Mouse (Mus musculus): ENCODE data around the gene Cacna2d3. TPM values are rescaled to one million over a fixed set of nuclear protein-coding genes. Genes with fewer than 3 reads are reported as not detected.

The Cacna2d3 gene
- polyA plus RNA-seq, 1 experiment from 2014 or later = 20.4 TPM

DNA sequence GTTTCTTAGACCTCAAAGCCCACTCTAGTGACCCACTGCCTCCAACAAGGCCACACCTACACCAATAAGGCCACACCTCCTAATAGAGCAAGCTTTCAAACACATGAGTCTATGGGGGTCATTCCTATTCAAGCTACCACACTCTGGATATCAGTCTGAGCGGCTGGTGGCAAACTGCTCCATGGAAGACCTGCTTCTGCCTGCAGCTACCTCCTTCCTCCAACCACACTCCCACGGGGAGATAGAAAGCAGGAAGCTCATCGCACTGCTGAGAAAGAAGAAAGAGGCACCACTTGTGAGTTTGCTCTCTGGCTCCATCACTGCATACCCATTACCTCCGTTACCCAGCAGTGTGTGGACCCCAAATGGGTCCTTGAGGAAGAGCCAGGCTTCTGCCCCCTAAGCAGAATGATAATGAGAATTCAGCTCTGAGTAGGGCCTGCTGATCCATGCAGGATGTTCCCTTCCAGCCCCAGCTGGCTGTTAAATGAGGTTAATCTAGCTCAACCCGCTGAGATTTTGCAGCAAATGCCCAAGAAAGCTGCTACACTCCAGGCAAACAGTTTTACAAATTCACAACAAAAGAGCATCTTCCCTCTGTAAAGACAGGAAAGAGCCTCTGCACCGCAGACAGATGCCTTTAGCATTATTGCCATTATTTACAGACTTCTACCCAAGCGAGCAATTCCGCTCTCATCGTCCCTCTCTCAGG is 397.8 kb downstream of the Cacna2d3 start:
- Histone ChIP-seq H3K36me3 (ENCODE audit: control insufficient read depth, insufficient read depth, low read length) (no peaks in the 10 kb centered on the region), H3K9me3 (ENCODE audit: control insufficient read depth, low read length) (no peaks in the 10 kb centered on the region), H3K4me2 (replicated peaks; ENCODE audit: low read depth, low read length) (no peak overlapping the region), H3K27ac (ENCODE audit: low read depth, low read length) (no peak overlapping the region), H3K4me3 (ENCODE audit: low read depth, low read length) (no peak overlapping the region), H3K4me1 (replicated peaks; ENCODE audit: control insufficient read depth, insufficient read depth, low read length) (no peaks in the 10 kb centered on the region), H3K27me3 (ENCODE audit: control insufficient read depth, insufficient read depth, low read length) (no peaks in the 10 kb centered on the region), H3K9ac (ENCODE audit: low read depth, low read length) (no peak overlapping the region)
- no peak for ATAC-seq (ENCODE audit: low FRiP score)
- no peak for DNase-seq (ENCODE audit: low spot score)
- 87% methylated on average over 9 of the region's 9 CpGs for WGBS

DNA sequence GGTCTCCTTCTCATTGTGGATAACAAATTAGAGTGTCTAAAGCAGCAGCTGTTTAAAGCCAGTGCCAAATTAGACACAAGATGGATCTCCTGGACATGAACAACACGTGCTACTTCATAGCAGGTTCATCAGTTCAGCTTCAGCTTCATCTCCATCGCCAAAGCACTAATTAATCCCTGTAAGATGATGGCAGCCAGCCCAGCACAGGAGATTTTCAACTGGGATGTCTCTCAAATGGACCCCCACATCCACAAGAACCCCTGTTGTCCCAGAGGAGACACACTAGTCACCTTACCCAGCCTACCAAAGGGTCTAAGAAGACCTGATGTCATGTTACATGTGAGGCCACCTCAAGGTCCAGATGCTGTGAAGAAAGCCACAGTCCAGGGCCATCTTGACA is 408.2 kb downstream of the Cacna2d3 start:
- Histone ChIP-seq H3K4me3 (ENCODE audit: low read depth, low read length) (no peak overlapping the region), H3K9me3 (ENCODE audit: control insufficient read depth, low read length) (no peaks in the 10 kb centered on the region), H3K9ac (ENCODE audit: low read depth, low read length) (no peak overlapping the region), H3K27ac (ENCODE audit: low read depth, low read length) (no peak overlapping the region), H3K4me2 (replicated peaks; ENCODE audit: low read depth, low read length) (no peak overlapping the region), H3K36me3 (ENCODE audit: control insufficient read depth, insufficient read depth, low read length) (no peaks in the 10 kb centered on the region), H3K27me3 (ENCODE audit: control insufficient read depth, insufficient read depth, low read length) (no peaks in the 10 kb centered on the region), H3K4me1 (replicated peaks; ENCODE audit: control insufficient read depth, insufficient read depth, low read length) (no peaks in the 10 kb centered on the region)
- ATAC-seq (ENCODE audit: low FRiP score) (no peak), DNase-seq (ENCODE audit: low spot score) (no peak)
- WGBS = 82% methylated on average over 2 of the region's 2 CpGs

DNA sequence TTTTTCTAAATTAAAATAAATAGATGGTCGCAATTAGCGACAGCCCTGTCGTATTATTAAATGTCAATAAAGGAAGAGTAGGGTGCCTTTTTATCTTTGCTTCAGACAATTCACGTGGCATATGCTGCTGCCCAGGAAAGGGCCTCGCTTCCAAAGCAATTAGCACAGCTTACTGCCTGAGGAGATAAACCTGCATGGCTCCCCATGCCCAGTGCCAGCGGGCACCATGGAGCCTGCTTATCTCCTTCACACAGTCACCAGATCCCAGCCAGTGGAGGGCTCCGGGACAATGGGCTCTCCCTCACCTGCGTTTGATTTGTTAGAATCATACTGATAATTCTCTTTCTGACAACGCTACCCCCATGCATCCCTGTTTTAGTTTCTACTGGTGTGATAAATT is 416.0 kb downstream of the Cacna2d3 start:
- 90% methylated on average over 9 of the region's 9 CpGs for WGBS
- Histone ChIP-seq H3K4me2 (replicated peaks; ENCODE audit: low read depth, low read length) (no peak overlapping the region), H3K4me3 (ENCODE audit: low read depth, low read length) (no peak overlapping the region), H3K27me3 (ENCODE audit: control insufficient read depth, insufficient read depth, low read length) (no peaks in the 10 kb centered on the region), H3K27ac (ENCODE audit: low read depth, low read length) (no peak overlapping the region), H3K9me3 (ENCODE audit: control insufficient read depth, low read length) (no peaks in the 10 kb centered on the region), H3K4me1 (replicated peaks; ENCODE audit: control insufficient read depth, insufficient read depth, low read length) (no peaks in the 10 kb centered on the region), H3K9ac (ENCODE audit: low read depth, low read length) (no peak overlapping the region), H3K36me3 (ENCODE audit: control insufficient read depth, insufficient read depth, low read length) (no peaks in the 10 kb centered on the region)
- DNase-seq (ENCODE audit: low spot score) = no peak
- ATAC-seq (ENCODE audit: low FRiP score) = no peak

DNA sequence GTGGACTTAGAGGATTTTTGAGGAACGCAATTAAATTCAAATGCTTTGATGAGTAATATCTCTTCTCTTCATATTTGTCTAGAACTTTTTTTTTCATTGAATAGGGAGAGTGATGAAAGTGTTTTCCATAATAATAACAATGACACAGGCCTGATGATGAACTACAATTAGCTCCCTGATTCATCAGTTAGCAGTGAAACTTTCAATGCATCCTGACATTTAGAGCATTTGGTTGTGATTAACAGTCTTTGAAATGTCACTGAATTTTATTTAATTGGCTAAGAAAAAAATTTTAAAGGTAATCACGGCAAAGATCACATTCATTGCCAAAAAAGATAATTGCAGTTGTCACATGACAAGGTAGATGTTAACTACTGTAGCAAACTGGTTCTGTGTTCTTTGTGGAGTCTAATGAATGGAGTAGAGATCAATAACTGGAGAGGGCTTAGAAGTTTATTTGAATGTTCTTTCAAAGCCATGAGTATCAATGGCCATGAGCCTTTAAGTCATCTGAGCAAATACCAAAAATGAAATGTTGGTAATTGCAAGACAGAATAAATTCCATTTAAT is 425.4 kb downstream of the Cacna2d3 start:
- Histone ChIP-seq H3K27ac (ENCODE audit: low read depth, low read length) (no peak overlapping the region), H3K9me3 (ENCODE audit: control insufficient read depth, low read length) (no peaks in the 10 kb centered on the region), H3K4me2 (replicated peaks; ENCODE audit: low read depth, low read length) (no peak overlapping the region), H3K4me3 (ENCODE audit: low read depth, low read length) (no peak overlapping the region), H3K9ac (ENCODE audit: low read depth, low read length) (no peak overlapping the region), H3K36me3 (ENCODE audit: control insufficient read depth, insufficient read depth, low read length) (no peaks in the 10 kb centered on the region), H3K4me1 (replicated peaks; ENCODE audit: control insufficient read depth, insufficient read depth, low read length) (no peaks in the 10 kb centered on the region), H3K27me3 (ENCODE audit: control insufficient read depth, insufficient read depth, low read length) (no peaks in the 10 kb centered on the region)
- no peak for DNase-seq (ENCODE audit: low spot score)
- no peak for ATAC-seq (ENCODE audit: low FRiP score)
- WGBS = 88% methylated on average over 2 of the region's 2 CpGs

DNA sequence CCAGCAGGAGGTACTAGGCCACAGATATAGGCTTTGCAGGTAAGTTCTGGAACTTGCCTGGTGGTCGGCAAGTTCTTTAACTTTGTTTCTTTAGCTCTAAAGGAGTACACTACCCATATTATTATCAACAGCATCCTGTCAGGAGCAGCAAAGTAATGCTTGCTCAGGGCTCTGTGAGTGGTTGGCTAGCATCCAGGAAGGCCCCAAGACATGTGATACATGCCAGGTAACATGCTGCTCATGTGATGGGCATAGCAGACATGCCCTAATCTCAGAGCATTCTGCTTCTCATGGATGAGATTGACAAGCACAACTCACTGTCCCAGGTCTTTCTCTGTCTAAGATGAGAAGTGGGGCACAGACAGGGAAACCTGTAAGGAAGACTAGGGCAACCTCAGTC is 442.8 kb downstream of the Cacna2d3 start:
- H3K4me3 ChIP-seq (ENCODE audit: low read depth, low read length) = no peak overlapping the region
- no peak overlapping the region for H3K27ac ChIP-seq (ENCODE audit: low read depth, low read length)
- 95% methylated on average over 1 of the region's 1 CpGs for WGBS
- H3K36me3 ChIP-seq (ENCODE audit: control insufficient read depth, insufficient read depth, low read length) = no peaks in the 10 kb centered on the region
- no peak overlapping the region for H3K9ac ChIP-seq (ENCODE audit: low read depth, low read length)
- DNase-seq (ENCODE audit: low spot score) (no peak), ATAC-seq (ENCODE audit: low FRiP score) (no peak)
- no peaks in the 10 kb centered on the region for H3K27me3 ChIP-seq (ENCODE audit: control insufficient read depth, insufficient read depth, low read length)
- H3K4me1 ChIP-seq (replicated peaks; ENCODE audit: control insufficient read depth, insufficient read depth, low read length) = no peaks in the 10 kb centered on the region
- no peaks in the 10 kb centered on the region for H3K9me3 ChIP-seq (ENCODE audit: control insufficient read depth, low read length)
- no peak overlapping the region for H3K4me2 ChIP-seq (replicated peaks; ENCODE audit: low read depth, low read length)

DNA sequence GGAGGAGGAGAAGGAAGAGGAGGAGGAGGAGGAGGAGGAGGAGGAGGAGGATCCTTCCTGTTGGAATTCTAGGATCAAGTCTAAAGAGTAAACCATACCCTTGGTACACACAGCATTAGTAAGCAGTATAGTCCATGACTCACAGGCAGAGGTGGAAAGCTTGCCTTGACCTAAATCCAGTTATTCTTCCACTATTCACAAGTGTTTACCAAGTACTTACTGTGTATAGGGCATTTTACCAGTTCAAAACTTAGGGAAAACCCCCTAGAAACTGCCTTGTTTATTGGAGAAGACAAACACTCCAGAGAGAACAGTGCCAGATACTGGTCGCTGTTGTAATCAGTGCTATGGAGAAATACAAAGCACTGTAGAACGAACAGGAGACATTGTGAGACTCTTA is 443.3 kb downstream of the Cacna2d3 start:
- DNase-seq (ENCODE audit: low spot score) (no peak), ATAC-seq (ENCODE audit: low FRiP score) (no peak)
- H3K4me2 ChIP-seq (replicated peaks; ENCODE audit: low read depth, low read length) = no peak overlapping the region
- H3K36me3 ChIP-seq (ENCODE audit: control insufficient read depth, insufficient read depth, low read length) = no peaks in the 10 kb centered on the region
- no peak overlapping the region for H3K9ac ChIP-seq (ENCODE audit: low read depth, low read length)
- no peaks in the 10 kb centered on the region for H3K9me3 ChIP-seq (ENCODE audit: control insufficient read depth, low read length)
- WGBS = 87% methylated on average over 2 of the region's 2 CpGs
- H3K27ac ChIP-seq (ENCODE audit: low read depth, low read length) = no peak overlapping the region
- no peaks in the 10 kb centered on the region for H3K4me1 ChIP-seq (replicated peaks; ENCODE audit: control insufficient read depth, insufficient read depth, low read length)
- H3K4me3 ChIP-seq (ENCODE audit: low read depth, low read length) = no peak overlapping the region
- H3K27me3 ChIP-seq (ENCODE audit: control insufficient read depth, insufficient read depth, low read length) = no peaks in the 10 kb centered on the region

DNA sequence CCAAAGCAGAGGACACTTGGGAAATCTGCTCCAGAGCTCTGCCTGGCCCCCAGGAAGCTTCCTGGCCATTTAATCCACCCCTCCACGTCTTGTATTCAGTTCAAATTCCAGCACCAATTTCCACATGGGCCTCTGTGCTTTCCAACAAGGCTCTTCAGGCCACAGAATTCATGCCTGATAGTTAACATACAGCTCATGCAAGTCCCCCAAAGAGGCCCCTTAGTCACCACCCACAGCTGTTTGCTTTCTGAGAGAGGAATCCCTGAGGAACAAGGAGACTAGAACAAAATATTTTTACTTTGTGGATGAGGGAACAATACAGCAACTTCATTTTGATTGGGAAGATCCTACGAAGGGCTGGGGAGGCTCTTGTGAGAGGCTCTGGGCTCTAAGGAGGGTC is 444.0 kb downstream of the Cacna2d3 start:
- Histone ChIP-seq H3K9me3 (ENCODE audit: control insufficient read depth, low read length) (no peaks in the 10 kb centered on the region), H3K36me3 (ENCODE audit: control insufficient read depth, insufficient read depth, low read length) (no peaks in the 10 kb centered on the region), H3K4me3 (ENCODE audit: low read depth, low read length) (no peak overlapping the region), H3K4me2 (replicated peaks; ENCODE audit: low read depth, low read length) (no peak overlapping the region), H3K27ac (ENCODE audit: low read depth, low read length) (no peak overlapping the region), H3K27me3 (ENCODE audit: control insufficient read depth, insufficient read depth, low read length) (no peaks in the 10 kb centered on the region), H3K9ac (ENCODE audit: low read depth, low read length) (no peak overlapping the region), H3K4me1 (replicated peaks; ENCODE audit: control insufficient read depth, insufficient read depth, low read length) (no peaks in the 10 kb centered on the region)
- ATAC-seq (ENCODE audit: low FRiP score) = no peak
- DNase-seq (ENCODE audit: low spot score) = no peak
- 59% methylated on average over 2 of the region's 2 CpGs for WGBS

DNA sequence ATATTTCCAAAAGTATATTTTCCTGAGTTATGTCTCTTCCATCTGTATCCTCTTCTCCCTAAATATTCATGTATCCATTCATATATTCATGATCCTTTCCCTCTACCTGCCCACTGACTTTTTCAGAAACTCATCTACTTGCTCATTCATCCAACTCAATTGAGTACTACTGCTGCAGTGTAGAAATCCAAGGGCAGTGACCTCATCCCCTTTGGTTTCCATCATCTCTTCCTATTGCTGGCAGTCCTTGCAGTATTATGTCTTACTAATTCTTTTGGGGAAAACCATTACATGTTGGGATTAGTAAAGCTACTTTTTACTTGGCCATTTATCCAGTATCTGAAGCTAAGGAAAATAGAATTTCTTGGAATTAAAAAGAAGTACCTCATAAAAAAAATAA is 447.8 kb downstream of the Cacna2d3 start:
- no peak overlapping the region for H3K9ac ChIP-seq (ENCODE audit: low read depth, low read length)
- DNase-seq (ENCODE audit: low spot score) (no peak), ATAC-seq (ENCODE audit: low FRiP score) (no peak)
- H3K36me3 ChIP-seq (ENCODE audit: control insufficient read depth, insufficient read depth, low read length) = no peaks in the 10 kb centered on the region
- no peak overlapping the region for H3K4me3 ChIP-seq (ENCODE audit: low read depth, low read length)
- no peaks in the 10 kb centered on the region for H3K9me3 ChIP-seq (ENCODE audit: control insufficient read depth, low read length)
- H3K27me3 ChIP-seq (ENCODE audit: control insufficient read depth, insufficient read depth, low read length) = no peaks in the 10 kb centered on the region
- H3K27ac ChIP-seq (ENCODE audit: low read depth, low read length) = no peak overlapping the region
- no peaks in the 10 kb centered on the region for H3K4me1 ChIP-seq (replicated peaks; ENCODE audit: control insufficient read depth, insufficient read depth, low read length)
- no peak overlapping the region for H3K4me2 ChIP-seq (replicated peaks; ENCODE audit: low read depth, low read length)

DNA sequence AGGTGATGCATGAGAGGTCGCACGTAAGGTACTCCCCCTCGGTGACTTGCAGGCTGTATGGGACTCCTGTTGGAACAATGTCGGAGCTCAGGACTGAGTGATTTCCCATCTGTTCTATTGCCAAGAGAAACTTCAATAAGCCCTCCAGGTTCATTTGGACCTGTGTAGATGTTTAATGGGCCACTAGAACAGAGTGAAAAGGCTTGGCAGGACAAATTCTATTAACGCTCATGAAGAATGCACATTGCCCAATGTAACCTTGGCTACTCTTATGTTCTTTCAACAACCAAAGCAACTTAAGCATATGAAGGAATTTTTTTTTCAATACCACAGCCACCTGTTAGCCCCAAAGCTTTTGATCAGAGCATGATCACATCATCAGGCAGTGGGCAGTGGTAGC is 451.1 kb downstream of the Cacna2d3 start:
- H3K4me2 ChIP-seq (replicated peaks; ENCODE audit: low read depth, low read length) = no peak overlapping the region
- H3K4me3 ChIP-seq (ENCODE audit: low read depth, low read length) = no peak overlapping the region
- no peak overlapping the region for H3K9ac ChIP-seq (ENCODE audit: low read depth, low read length)
- H3K9me3 ChIP-seq (ENCODE audit: control insufficient read depth, low read length) = no peaks in the 10 kb centered on the region
- ATAC-seq (ENCODE audit: low FRiP score) (no peak), DNase-seq (ENCODE audit: low spot score) (no peak)
- H3K4me1 ChIP-seq (replicated peaks; ENCODE audit: control insufficient read depth, insufficient read depth, low read length) = peaks cover 2% of the 10 kb centered on the region; the same call in 1 of the 2 replicates
- H3K27ac ChIP-seq (ENCODE audit: low read depth, low read length) = no peak overlapping the region
- no peaks in the 10 kb centered on the region; the same call in 1 of the 2 replicates for H3K27me3 ChIP-seq (ENCODE audit: control insufficient read depth, insufficient read depth, low read length)
- WGBS = 80% methylated on average over 5 of the region's 5 CpGs
- H3K36me3 ChIP-seq (ENCODE audit: control insufficient read depth, insufficient read depth, low read length) = no peaks in the 10 kb centered on the region
